Mouse (Mus musculus) small intestine, adult 2 months (tissue): Measurements from ENCODE around the gene Sectm1a.

Experiments used
- CTCF ChIP-seq: fragments of 200-500 bp; IDR thresholded peaks from 2 replicates; pipeline ENCODE4 v1.5.1; 2012; ENCODE audit warnings: low read depth, mild to moderate bottlenecking, control low read depth, inconsistent platforms, low read length, moderate library complexity, mixed read lengths; ENCODE audit not compliant: insufficient replicate concordance, insufficient read length; ENCODE audit errors: extremely low read depth
- POLR2A ChIP-seq: fragments of 200-500 bp; IDR thresholded peaks from 2 replicates; pipeline ENCODE4 v1.6.1; 2012; ENCODE audit warnings: low read depth, mild to moderate bottlenecking, control low read depth, inconsistent platforms, low read length, moderate library complexity

DNA sequence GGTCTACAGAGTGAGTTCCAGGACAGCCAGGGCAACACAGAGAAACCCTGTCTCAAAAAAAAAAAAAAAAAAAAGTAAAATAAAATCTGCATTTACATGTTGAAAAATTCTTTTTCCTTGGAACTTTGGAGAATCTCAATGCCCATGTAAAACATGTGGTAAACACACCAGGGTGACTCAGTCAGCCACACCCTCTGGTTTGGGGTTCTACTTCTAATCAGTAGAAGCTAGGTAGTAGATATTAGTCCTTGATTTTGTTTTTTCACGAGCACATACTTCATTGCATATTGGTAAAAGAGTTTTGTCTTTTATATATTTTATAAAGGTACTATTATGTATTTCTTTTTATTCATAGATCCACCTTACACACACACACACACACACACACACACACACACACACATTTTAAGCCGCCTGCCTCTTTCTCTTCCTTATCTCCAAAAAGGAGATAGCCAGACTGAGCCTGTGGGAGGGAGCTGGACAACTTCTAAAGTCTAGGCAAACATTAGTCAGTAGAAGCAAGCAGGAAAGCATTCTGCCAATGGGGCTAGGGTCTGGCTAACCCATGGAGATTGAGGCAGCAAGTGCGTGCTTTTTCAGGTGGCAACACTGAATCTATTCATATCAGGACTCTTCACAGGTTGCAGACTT lies 44.6 kb upstream of the Sectm1a start:
- TF ChIP-seq CTCF (no peak), POLR2A (no peak)
